Mouse (Mus musculus): ENCODE data around the gene Fam53a. TPM values are rescaled to one million over a fixed set of nuclear protein-coding genes. Genes with fewer than 3 reads are reported as not detected.

The Fam53a gene
- polyA plus RNA-seq, 1 experiment: 13.6 TPM

DNA sequence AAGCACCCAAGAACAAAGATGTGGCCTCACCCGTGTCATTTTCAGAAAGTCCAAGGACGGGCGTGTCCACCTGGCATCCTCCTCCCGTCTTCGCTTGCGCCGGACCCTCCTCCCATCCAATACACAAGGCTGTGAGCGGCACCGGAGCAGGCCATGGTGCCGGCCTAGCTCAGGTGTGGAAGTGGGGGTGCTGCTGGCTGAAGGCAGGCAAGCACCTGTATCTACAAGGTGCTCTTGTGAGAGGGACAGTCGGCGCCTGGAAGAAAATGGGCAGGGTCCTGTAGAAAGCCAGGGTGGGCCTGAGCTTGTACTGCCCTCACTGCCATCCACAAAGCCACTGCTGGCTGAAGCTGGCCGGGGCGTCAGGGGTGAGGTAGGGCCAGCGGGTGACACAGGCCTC lies 22.0 kb downstream of the Fam53a start:
- H3K4me3 ChIP-seq (ENCODE audit: insufficient read depth, low read depth, low read length): no peak overlapping the region
- H3K27ac ChIP-seq (replicated peaks; ENCODE audit: low read depth, low read length): no peak overlapping the region
- no peaks in the 10 kb centered on the region for H3K4me1 ChIP-seq (ENCODE audit: control insufficient read depth, insufficient read depth, insufficient read length, low read length)

DNA sequence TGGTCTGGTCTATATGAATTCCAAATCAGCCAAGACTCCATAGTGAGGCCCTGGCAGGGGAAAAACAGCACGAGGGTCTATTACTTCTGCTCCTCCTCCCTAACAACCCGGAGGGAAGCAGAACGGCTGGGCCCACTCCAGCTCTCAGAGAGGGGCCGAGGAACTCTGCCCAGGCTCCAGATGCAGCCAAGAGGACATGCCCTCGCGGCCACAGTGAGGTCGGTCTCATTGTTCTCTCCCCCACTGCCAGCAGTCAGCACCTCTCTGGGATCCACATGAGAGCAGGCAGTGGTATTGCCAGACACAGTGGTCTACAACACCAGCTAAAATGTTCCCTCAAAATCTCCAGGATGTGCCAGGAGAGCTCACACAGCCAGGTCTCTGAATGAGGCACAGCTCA lies 22.8 kb downstream of the Fam53a start:
- no peak overlapping the region for H3K27ac ChIP-seq (replicated peaks; ENCODE audit: low read depth, low read length)
- no peak overlapping the region for H3K4me3 ChIP-seq (ENCODE audit: insufficient read depth, low read depth, low read length)
- no peaks in the 10 kb centered on the region for H3K4me1 ChIP-seq (ENCODE audit: control insufficient read depth, insufficient read depth, insufficient read length, low read length)

DNA sequence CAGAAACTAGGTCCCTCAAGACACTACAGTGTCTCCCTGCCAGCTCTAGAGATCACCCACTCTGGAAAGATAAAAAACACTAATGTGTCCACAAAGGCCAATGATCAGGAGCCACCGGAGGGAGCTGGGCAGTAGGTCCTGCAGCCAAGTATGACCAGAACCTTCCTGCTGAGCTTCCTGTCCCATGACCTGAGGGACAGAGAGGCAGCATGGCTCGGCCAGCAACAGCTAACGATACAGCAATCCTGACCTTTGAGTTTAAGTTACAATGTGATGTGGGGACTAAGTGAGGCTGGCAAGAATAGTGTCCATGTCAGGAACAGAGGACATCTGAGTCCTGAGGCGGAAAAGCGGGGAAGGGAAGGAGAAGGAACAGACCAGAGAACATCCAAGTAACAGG lies 24.1 kb downstream of the Fam53a start:
- H3K27ac ChIP-seq (replicated peaks; ENCODE audit: low read depth, low read length): no peak overlapping the region
- H3K4me3 ChIP-seq (ENCODE audit: insufficient read depth, low read depth, low read length): no peak overlapping the region

DNA sequence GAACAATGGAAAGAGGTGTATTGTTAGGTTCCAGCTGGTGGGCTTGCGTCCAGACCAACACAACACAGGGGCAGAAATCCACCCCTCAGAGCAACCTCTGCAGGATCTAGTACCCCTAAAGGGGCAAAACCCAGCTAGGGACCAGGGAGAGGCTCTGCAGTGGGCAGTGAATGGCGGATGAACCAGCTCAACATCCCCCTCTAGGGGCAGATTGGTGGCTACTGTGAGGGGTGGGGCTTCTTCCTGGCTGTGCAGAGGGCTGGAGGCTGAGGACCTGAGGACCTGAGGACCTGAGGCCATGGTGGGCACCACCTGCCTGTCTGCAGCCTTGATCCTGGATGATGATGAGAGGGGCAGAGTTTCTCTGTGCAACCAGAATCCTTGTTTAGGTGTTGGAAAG lies 35.8 kb downstream of the Fam53a start:
- no peak overlapping the region for H3K4me3 ChIP-seq (ENCODE audit: insufficient read depth, low read depth, low read length)
- no peaks in the 10 kb centered on the region for H3K4me1 ChIP-seq (ENCODE audit: control insufficient read depth, insufficient read depth, insufficient read length, low read length)
- no peak overlapping the region for H3K27ac ChIP-seq (replicated peaks; ENCODE audit: low read depth, low read length)

More for the DNA sequence above, 24.1 kb downstream of the Fam53a start:
- H3K4me1 ChIP-seq (ENCODE audit: control insufficient read depth, insufficient read depth, insufficient read length, low read length): no peaks in the 10 kb centered on the region

DNA sequence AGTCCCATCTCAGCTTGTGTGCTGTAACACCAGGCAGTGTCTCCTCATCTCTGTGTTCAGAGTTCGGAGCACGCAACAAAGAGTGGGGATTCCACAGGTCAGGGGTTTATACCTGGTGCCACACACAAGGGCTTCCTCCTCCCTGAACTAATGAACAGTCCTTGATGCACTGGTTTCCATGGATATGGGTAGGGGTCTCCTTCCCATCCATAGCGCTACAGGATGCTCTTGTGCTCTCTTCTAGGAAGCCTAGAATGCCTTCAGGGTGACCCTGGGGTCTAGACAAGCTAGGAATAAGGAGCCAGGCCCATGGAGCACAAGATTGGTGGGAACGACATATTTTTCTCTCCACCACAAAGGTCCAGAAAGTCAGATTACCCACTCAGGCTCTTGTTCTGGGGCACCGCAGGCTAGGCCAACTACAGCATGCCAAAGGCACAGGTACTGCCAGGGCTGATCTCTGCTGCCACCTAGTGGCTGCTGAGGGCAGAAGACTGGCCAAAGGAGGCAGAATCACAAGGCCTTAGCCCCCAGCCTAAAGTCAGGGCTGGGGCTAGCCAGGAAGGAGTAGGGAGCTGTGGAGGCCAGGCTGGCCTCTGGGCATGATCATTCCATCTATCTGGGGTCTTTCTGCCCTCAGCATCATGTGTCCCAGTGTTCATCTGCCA lies 40.1 kb downstream of the Fam53a start:
- Histone ChIP-seq H3K4me1 (ENCODE audit: control insufficient read depth, insufficient read depth, insufficient read length, low read length) (no peaks in the 10 kb centered on the region; the same call in 1 of the 2 replicates), H3K4me3 (ENCODE audit: insufficient read depth, low read depth, low read length) (no peak overlapping the region), H3K27ac (replicated peaks; ENCODE audit: low read depth, low read length) (no peak overlapping the region)

DNA sequence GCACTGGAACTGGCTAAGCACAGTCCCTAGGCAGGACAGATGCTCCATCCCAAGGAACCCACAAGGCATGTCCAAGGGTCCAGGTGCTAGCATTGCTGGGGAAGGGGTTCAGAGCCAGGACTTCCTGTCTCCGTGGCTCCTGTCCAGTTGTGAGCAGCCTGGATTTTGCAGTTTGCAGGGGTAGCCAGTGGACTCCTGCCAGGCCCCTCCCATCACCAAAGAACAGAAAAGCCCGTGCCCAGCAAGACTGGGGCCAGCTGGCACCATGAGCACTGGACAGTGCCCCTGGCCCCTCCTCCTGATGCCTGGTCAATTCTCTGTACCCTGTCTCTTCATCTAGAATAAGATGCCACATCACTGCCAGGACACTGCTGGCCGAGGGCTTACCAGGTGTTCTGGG lies 41.4 kb downstream of the Fam53a start:
- Histone ChIP-seq H3K27ac (replicated peaks; ENCODE audit: low read depth, low read length) (no peak overlapping the region), H3K4me1 (ENCODE audit: control insufficient read depth, insufficient read depth, insufficient read length, low read length) (no peaks in the 10 kb centered on the region; the same call in 1 of the 2 replicates), H3K4me3 (ENCODE audit: insufficient read depth, low read depth, low read length) (no peak overlapping the region)

DNA sequence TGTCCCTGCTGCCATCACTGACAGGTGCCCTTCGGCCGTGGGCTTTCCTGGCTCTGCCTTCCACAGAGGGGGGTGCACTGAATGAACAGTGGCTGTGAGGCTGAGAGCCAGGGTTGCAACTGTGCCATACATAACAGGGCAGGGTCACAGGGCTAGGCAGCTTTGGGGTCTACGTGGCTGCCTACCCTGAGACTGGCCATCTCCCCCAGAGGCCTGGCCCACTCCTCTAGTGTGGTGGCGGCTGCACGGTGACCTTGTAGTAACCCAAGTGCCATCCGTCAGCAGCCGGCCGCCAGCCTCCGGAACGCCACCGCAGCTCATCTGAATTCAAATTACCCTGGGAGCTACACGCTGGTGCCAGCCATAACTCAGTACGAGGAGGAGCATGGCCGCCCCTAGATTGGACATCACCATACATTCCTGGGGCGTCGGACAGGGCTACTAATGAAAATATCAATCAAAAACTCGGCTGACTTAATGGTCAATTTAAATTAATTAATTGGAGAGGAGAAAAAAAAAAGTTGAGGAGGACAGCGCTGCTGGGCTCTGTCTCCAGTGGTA lies 41.9 kb downstream of the Fam53a start:
- no peak overlapping the region for H3K4me3 ChIP-seq (ENCODE audit: insufficient read depth, low read depth, low read length)
- no peaks in the 10 kb centered on the region; the same call in 1 of the 2 replicates for H3K4me1 ChIP-seq (ENCODE audit: control insufficient read depth, insufficient read depth, insufficient read length, low read length)
- no peak overlapping the region for H3K27ac ChIP-seq (replicated peaks; ENCODE audit: low read depth, low read length)

DNA sequence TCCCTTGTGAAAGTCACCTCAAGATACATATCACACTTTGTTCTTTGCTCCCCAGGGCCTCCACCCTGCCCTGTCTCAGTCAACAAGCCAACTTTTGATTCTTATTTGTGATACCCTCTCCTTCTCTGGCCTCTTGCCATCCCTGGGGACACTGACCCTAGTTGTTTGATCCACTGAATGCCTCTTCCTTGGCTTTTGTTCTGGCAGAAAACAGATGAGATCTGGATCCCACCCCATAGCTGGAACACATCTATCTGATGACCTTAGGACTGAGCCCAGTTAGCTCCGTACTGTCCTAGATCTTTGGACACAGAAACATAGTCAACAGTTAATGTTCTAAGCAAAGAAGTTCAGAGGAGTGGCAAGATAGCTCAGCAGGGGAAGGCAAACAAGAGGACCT lies 49.1 kb downstream of the Fam53a start:
- Histone ChIP-seq H3K4me3 (ENCODE audit: insufficient read depth, low read depth, low read length) (no peak overlapping the region), H3K27ac (replicated peaks; ENCODE audit: low read depth, low read length) (no peak overlapping the region), H3K4me1 (ENCODE audit: control insufficient read depth, insufficient read depth, insufficient read length, low read length) (peaks cover 6% of the 10 kb centered on the region)

DNA sequence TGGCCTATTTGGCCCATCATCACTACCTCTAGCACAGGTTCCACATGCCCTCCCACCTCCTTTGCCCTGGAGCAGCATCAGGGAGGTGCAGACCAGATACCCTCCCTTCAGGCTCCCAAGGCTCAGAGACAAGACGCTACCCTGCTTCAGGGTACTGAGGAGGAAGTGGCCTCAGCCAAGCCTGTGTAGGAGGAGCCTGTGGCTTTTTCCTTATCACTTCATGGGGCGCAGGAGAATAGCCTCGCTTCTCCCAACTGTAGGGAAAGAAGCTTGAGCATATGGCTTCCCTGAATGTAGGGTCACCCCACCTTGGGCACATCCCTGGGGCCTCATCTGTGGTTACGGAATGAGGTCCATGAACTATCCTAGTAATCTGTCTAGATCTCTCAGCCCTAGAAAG lies 55.2 kb downstream of the Fam53a start:
- H3K4me1 ChIP-seq (ENCODE audit: control insufficient read depth, insufficient read depth, insufficient read length, low read length): no peaks in the 10 kb centered on the region
- no peak overlapping the region for H3K27ac ChIP-seq (replicated peaks; ENCODE audit: low read depth, low read length)
- H3K4me3 ChIP-seq (ENCODE audit: insufficient read depth, low read depth, low read length): no peak overlapping the region

DNA sequence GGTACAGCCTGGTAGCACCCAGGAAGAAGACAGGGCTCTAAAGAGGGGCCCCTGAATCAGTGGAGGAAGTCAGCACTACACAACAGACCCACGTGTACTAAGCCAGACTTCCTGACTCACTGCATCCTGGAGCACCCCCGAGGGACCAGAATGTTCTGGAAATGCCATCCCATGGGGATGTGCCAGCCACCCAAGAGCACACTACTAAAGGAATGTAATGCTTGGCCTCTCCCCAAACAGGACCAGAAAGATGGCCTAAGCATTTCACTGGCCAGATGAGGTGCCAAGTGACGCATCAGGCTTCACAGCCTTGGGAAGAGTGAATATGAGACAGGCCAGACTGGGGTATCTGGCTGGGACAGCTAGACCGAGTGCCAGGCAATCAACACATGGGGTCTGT lies 63.5 kb downstream of the Fam53a start:
- no peaks in the 10 kb centered on the region for H3K4me1 ChIP-seq (ENCODE audit: control insufficient read depth, insufficient read depth, insufficient read length, low read length)
- no peak overlapping the region for H3K4me3 ChIP-seq (ENCODE audit: insufficient read depth, low read depth, low read length)
- no peak overlapping the region for H3K27ac ChIP-seq (replicated peaks; ENCODE audit: low read depth, low read length)

DNA sequence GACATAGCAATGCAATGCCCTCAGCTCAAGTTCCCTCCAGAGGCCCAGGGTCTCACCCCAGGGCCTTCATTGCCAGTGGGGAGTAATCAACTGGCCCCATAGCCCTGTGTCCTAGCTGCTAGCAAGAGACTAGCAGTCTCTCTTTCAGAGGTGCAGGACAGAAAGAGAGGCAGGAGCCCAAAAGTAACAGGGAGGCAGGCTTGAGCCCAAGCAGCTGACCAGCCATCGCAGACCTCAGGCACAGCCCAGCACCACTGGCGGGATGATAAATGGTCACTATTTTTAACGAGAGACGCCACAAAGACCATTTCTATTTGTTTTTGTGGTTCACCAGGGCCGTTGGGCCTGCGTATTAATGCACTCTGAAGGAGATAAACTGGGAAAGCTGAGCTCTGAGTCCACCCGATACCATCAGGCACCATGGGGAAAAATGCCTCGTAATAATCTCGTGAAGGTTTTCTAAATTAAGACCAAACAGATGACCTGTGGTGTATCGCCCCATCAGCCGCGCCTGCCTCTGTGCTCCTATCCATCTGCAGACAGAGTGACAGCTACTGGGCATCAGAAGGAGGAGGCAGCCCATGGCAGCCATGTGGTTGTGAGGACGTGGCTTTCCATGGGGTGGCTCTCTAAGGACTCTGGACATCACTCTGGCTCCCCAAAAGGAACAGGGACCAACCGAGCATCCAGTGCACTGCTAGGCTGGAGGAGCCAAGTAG lies 73.0 kb downstream of the Fam53a start:
- Histone ChIP-seq H3K4me3 (ENCODE audit: insufficient read depth, low read depth, low read length) (no peak overlapping the region), H3K27ac (replicated peaks; ENCODE audit: low read depth, low read length) (no peak overlapping the region), H3K4me1 (ENCODE audit: control insufficient read depth, insufficient read depth, insufficient read length, low read length) (peaks cover 3% of the 10 kb centered on the region; the same call in 1 of the 2 replicates)

Other genes with a start within 250 kb of the Fam53a start
- gene Nkx1-1, start 195.7 kb downstream of the Fam53a start, polyA plus RNA-seq (2012; ENCODE audit: insufficient read depth, insufficient read length, missing spikeins): not detected in 2 replicates
- gene Gm9903, start 290 bp upstream of the Fam53a start, polyA plus RNA-seq (2012; ENCODE audit: insufficient read depth, insufficient read length, missing spikeins): not detected in 2 replicates
- gene Slbp, start 22.9 kb upstream of the Fam53a start, polyA plus RNA-seq (2012; ENCODE audit: insufficient read depth, insufficient read length, missing spikeins): 30.5 and 58.5 TPM in 2 replicates
- 3.3 and 3.5 TPM in 2 replicates for gene Tacc3, start 28.5 kb upstream of the Fam53a start, polyA plus RNA-seq (2012; ENCODE audit: insufficient read depth, insufficient read length, missing spikeins)
- gene Tmem129, start 28.8 kb upstream of the Fam53a start, polyA plus RNA-seq (2012; ENCODE audit: insufficient read depth, insufficient read length, missing spikeins): 16.3 and 19.4 TPM in 2 replicates
- gene Fgfr3, start 92.0 kb upstream of the Fam53a start, polyA plus RNA-seq (2012; ENCODE audit: insufficient read depth, insufficient read length, missing spikeins): 1.0 and 3.5 TPM in 2 replicates
- gene Letm1, start 153.2 kb upstream of the Fam53a start, polyA plus RNA-seq (2012; ENCODE audit: insufficient read depth, insufficient read length, missing spikeins): 124 and 126 TPM in 2 replicates
- 5.2 and 5.3 TPM in 2 replicates for gene Nsd2, start 191.1 kb upstream of the Fam53a start, polyA plus RNA-seq (2012; ENCODE audit: insufficient read depth, insufficient read length, missing spikeins)

Measured in brown adipose tissue, adult 24 weeks (tissue).